Mouse (Mus musculus) G1E (cell line): ENCODE measurements around the gene Parp9. TPM values are rescaled to one million over a fixed set of nuclear protein-coding genes. Genes with fewer than 3 reads are reported as not detected.

ENCODE experiments used
- ATAC-seq: 2 replicates; pipeline ENCODE4 v1.8.0; 2016; ENCODE audit warnings: mild to moderate bottlenecking; ENCODE audit not compliant: insufficient number of reproducible peaks, poor library complexity, low FRiP score, severe bottlenecking; ENCODE audit errors: extremely low read depth
- DNase-seq: peaks from one replicate; pipeline ENCODE4 v3.0.0; 2012; ENCODE audit warnings: low spot score
- H3K27me3 ChIP-seq: 2 replicates; pipeline ENCODE4 v1.6.1; 2012; ENCODE audit warnings: mild to moderate bottlenecking, low read length, inconsistent platforms; ENCODE audit not compliant: insufficient read depth
- H3K36me3 ChIP-seq: replicated peaks from 2 replicates; pipeline ENCODE3; 2012; ENCODE audit warnings: mild to moderate bottlenecking, inconsistent platforms
- H3K4me1 ChIP-seq: 2 replicates; pipeline ENCODE4 v1.6.1; 2012; ENCODE audit warnings: low read depth, low read length, inconsistent platforms, mixed read lengths; ENCODE audit not compliant: insufficient read depth
- H3K4me3 ChIP-seq: 2 replicates; pipeline ENCODE4 v1.5.1; 2012; ENCODE audit warnings: low read depth, mild to moderate bottlenecking, inconsistent platforms, low read length, moderate library complexity, mixed read lengths
- H3K9me3 ChIP-seq: replicated peaks from 2 replicates; pipeline ENCODE4 v1.6.1; 2012; ENCODE audit warnings: inconsistent platforms
- CTCF ChIP-seq: IDR thresholded peaks from 2 replicates; pipeline ENCODE4 v1.5.1; 2012; ENCODE audit warnings: low read depth, low read length, inconsistent platforms, mixed read lengths
- GATA1 ChIP-seq: IDR thresholded peaks from 2 replicates; pipeline ENCODE4 v1.6.1; 2012; ENCODE audit warnings: borderline replicate concordance, low read length, inconsistent platforms, mixed read lengths
- GATA2 ChIP-seq: IDR thresholded peaks from 2 replicates; pipeline ENCODE4 v1.6.1; 2012; ENCODE audit warnings: low read depth, low read length, inconsistent platforms, borderline replicate concordance
- POLR2AphosphoS5 ChIP-seq: IDR thresholded peaks from 2 replicates; pipeline ENCODE4 v1.6.1; 2012; ENCODE audit warnings: low read depth, low read length, inconsistent platforms; ENCODE audit not compliant: insufficient replicate concordance
- TAL1 ChIP-seq: conservative IDR thresholded peaks from 2 replicates; pipeline ENCODE4 v1.6.1; 2012; ENCODE audit warnings: low read depth, low read length, inconsistent platforms, mixed read lengths
- polyA plus RNA-seq: library from polyadenylated mRNA; stranded (reverse); fragments of >175 nt; gene quantifications from 2 replicates; pipeline ENCODE4 v1.2.3, GENCODE M21; 2012
- total RNA-seq, 2 experiments: library from RNA; stranded (forward) in 1 of 2; stranded (reverse) in 1 of 2; fragments of 200-1000 nt in 1 of 2; fragments of >200 nt in 1 of 2; fragmentation: Nextera tagmentation in 1 of 2; gene quantifications; 2 replicates each; pipeline ENCODE4 v1.2.3; 2014 to 2017

The Parp9 gene
- total and polyA plus RNA-seq, 3 experiments = 2.1 to 36.4 (median 13.5) TPM

GRCm38 (mm10) chr16:35903014-35903640, 35.1 kb upstream of the Parp9 start:
- Histone ChIP-seq H3K4me3 (no peak overlapping the region), H3K27me3 (no peaks in the 10 kb centered on the region), H3K4me1 (peaks cover 38% of the 10 kb centered on the region), H3K9me3 (peaks cover 5% of the 10 kb centered on the region), H3K36me3 (no peaks in the 10 kb centered on the region)
- no peak for TF ChIP-seq GATA1
- no peak for TF ChIP-seq TAL1
- TF ChIP-seq POLR2AphosphoS5 = no peak
- no peak for TF ChIP-seq GATA2
- TF ChIP-seq CTCF = no peak
- ATAC-seq (no peak), DNase-seq (no peak)

DNA sequence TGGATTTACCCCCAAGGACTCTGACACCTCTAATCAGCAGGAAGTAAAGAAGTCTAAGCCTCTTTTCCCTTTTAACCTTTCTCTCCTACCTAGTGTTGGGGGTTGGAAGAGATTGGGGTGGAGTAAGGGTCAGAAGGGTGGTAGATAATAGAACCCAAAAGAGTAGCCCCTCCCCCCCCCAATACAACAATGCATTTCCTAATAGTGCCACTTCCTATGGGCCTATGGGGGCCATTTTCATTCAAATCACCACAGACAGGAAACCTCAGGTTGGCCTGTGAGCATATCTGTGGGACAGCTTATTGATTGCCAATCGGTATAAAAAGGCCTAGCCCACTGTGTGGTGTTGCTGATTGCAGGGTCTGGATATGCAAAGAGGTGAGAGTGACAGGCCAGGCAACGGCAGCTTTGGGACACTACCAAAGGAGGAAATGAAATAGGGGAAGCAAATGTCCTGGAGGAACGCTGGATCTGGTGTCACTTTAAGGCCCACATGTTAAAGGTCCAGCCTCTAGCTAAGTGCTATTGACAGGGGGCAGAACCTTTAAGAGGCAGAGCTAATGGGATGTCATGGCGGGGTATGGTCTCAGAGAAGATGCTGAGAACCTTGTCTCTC, 34.0 kb upstream of the Parp9 start:
- H3K4me1 ChIP-seq = peaks cover 38% of the 10 kb centered on the region
- H3K36me3 ChIP-seq = no peaks in the 10 kb centered on the region
- no peak for DNase-seq
- no peak for ATAC-seq
- peaks cover 5% of the 10 kb centered on the region for H3K9me3 ChIP-seq
- no peak for TF ChIP-seq GATA1
- TF ChIP-seq POLR2AphosphoS5 = no peak
- no peak for TF ChIP-seq TAL1
- TF ChIP-seq CTCF = no peak
- no peak for TF ChIP-seq GATA2
- no peaks in the 10 kb centered on the region for H3K27me3 ChIP-seq
- H3K4me3 ChIP-seq = no peak overlapping the region

- H3K4me3 ChIP-seq = no peak overlapping the region; the same call in 1 of the 2 replicates
- no peaks in the 10 kb centered on the region for H3K27me3 ChIP-seq
- no peak for DNase-seq
- H3K9me3 ChIP-seq = peaks cover 12% of the 10 kb centered on the region
- no peaks in the 10 kb centered on the region for H3K36me3 ChIP-seq
- peaks cover 41% of the 10 kb centered on the region for H3K4me1 ChIP-seq
- TF ChIP-seq TAL1 (no peak), GATA2 (no peak), GATA1 (no peak), POLR2AphosphoS5 (no peak), CTCF (no peak)
- no peak for ATAC-seq
Observed at GRCm38 (mm10) chr16:35905355-35905754, 32.9 kb upstream of the Parp9 start.

DNA sequence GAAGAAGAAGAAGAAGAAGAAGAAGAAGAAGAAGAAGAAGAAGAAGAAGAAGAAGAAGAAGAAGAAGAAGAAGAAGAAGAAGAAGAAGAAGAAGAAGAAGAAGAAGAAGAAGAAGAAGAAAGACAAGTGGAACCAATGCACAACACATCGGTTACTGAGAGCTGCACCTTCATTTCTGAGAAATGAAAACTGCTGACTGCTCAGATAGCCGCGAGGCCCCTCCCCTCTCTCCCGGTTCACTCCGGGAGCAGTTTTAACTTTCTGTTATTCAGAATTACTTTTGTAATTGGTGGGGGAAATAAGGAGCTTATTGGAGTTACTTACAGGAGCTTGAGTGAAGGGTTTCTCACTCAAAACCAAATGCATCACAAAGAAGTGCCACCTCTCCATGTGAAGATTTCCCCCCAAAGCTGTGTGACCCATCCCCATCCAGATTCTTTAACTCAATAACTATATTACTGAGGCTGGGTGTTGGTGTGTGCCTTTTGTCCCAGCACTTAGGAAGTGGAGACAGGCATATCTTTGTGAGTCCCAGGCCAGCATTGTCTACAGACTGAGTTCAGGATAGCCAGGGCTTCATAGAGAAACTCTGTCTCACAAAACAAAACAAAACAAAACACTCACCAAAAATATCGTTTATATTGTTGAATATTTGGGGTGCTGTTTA, 32.3 kb upstream of the Parp9 start:
- Histone ChIP-seq H3K4me1 (peaks cover 47% of the 10 kb centered on the region), H3K27me3 (no peaks in the 10 kb centered on the region), H3K9me3 (peaks cover 12% of the 10 kb centered on the region), H3K4me3 (peak overlapping the region; percentile 38; the same call in 1 of the 2 replicates), H3K36me3 (no peaks in the 10 kb centered on the region)
- DNase-seq (peak; percentile 34), ATAC-seq (peak; percentile 49; the same call in 1 of the 2 replicates)
- TF ChIP-seq GATA1 (no peak), TAL1 (no peak), CTCF (no peak), GATA2 (no peak), POLR2AphosphoS5 (no peak)

DNA sequence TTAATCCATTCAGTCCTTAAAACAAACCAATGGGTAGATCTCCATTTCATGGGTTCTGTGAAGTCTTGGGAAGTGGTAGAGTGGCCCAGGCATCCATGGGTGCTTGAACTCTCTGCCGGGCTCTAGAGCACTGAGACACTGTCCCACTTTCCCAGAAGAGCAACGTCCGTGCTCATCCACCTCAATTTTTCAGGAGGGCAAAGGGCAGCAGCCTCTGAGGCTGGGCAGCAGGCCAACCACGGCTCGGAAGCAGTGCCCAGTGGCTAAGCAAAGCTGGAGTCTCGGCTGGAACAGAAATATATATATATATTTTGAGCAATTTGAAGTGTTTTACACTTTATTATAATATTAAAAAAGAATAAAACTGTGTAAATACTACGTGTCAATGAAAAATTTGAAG, 31.4 kb upstream of the Parp9 start:
- peaks cover 12% of the 10 kb centered on the region for H3K9me3 ChIP-seq
- TF ChIP-seq GATA1 (no peak), GATA2 (no peak), POLR2AphosphoS5 (no peak), TAL1 (no peak), CTCF (no peak)
- no peaks in the 10 kb centered on the region for H3K27me3 ChIP-seq
- DNase-seq (no peak), ATAC-seq (no peak)
- H3K4me1 ChIP-seq = peaks cover 52% of the 10 kb centered on the region
- no peaks in the 10 kb centered on the region for H3K36me3 ChIP-seq
- no peak overlapping the region for H3K4me3 ChIP-seq
